Mouse (Mus musculus) heart, embryonic 14.5 days (tissue): ENCODE data around the gene Bpifb9a. TPM values are rescaled to one million over a fixed set of nuclear protein-coding genes. Genes with fewer than 3 reads are reported as not detected.
"Not testable (repeated sequence)": the region's sequence is repeated elsewhere in the genome, so short reads cannot be mapped to it uniquely, and the experiment has no call there.

Experiments
- ATAC-seq: fragments of 200-750 bp; cut with Nextera tagmentation; 2 replicates; pipeline ENCODE4 v1.8.0; 2017; ENCODE audit warnings: low read depth, moderate TSS enrichment; ENCODE audit not compliant: insufficient number of reproducible peaks, insufficient read depth, low FRiP score
- H3K27ac ChIP-seq, 2 experiments: fragments of 200-500 bp in 1 of 2; fragments of 300-500 bp in 1 of 2; sonication (generic) in 1 of 2; replicated peaks in 1 of 2; 2 replicates each; pipeline ENCODE4 v1.5.1; 2012 to 2014; ENCODE audit warnings: low read depth in 2 of 2, low read length in 2 of 2, control low read depth in 1 of 2, mild to moderate bottlenecking in 1 of 2, mixed read lengths in 1 of 2; ENCODE audit not compliant: control insufficient read depth in 1 of 2, insufficient read depth in 1 of 2
- H3K27me3 ChIP-seq: fragments of 300-500 bp; sonication (generic); 2 replicates; pipeline ENCODE4 v1.6.1; 2014; ENCODE audit warnings: mild to moderate bottlenecking, low read length, control low read depth; ENCODE audit not compliant: control insufficient read depth, insufficient read depth
- H3K36me3 ChIP-seq: fragments of 300-500 bp; sonication (generic); 2 replicates; pipeline ENCODE4 v1.6.1; 2014; ENCODE audit warnings: mild to moderate bottlenecking, control low read depth, low read length, mixed read lengths; ENCODE audit not compliant: control insufficient read depth, insufficient read depth
- H3K4me1 ChIP-seq, 2 experiments: fragments of 200-500 bp in 1 of 2; fragments of 300-500 bp in 1 of 2; sonication (generic) in 1 of 2; 2 replicates each; pipeline ENCODE4 v1.6.1; 2012 to 2014; ENCODE audit warnings: low read length in 2 of 2, control low read depth in 1 of 2, mixed read lengths in 1 of 2; ENCODE audit not compliant: control insufficient read depth in 2 of 2, insufficient read depth in 2 of 2
- H3K4me2 ChIP-seq: fragments of 300-500 bp; sonication (generic); 2 replicates; pipeline ENCODE4 v1.6.1; 2014; ENCODE audit warnings: mild to moderate bottlenecking, low read length
- H3K4me3 ChIP-seq, 2 experiments: fragments of 200-500 bp in 1 of 2; fragments of 300-500 bp in 1 of 2; sonication (generic) in 1 of 2; 2 replicates each; pipeline ENCODE4 v1.5.1; 2012 to 2014; ENCODE audit warnings: low read length in 2 of 2, mild to moderate bottlenecking in 2 of 2, control low read depth in 1 of 2, low read depth in 1 of 2, moderate library complexity in 1 of 2; ENCODE audit not compliant: control insufficient read depth in 1 of 2, insufficient read depth in 1 of 2
- H3K9ac ChIP-seq: fragments of 300-500 bp; sonication (generic); 2 replicates; pipeline ENCODE4 v1.6.1; 2014; ENCODE audit warnings: mild to moderate bottlenecking, low read length
- H3K9me3 ChIP-seq: fragments of 300-500 bp; sonication (generic); 2 replicates; pipeline ENCODE4 v1.6.1; 2016; ENCODE audit warnings: low read length, control low read depth; ENCODE audit not compliant: control insufficient read depth
- WGBS: fragments of 180-500 bp; shearing (Covaris S2); extraction: QIAGEN DNeasy Blood & Tissue Kit; methylation state at CpG from one replicate; pipeline ENCODE4 v1.1.7; 2014; 5-methylcytosine and 5-hydroxymethylcytosine counted together
- polyA plus RNA-seq: library from polyadenylated mRNA; unstranded; fragments of >200 nt; fragmentation: Nextera tagmentation; extraction: Ambion mirVana; gene quantifications from 2 replicates; pipeline ENCODE4 v1.2.1, GENCODE M21; 2014

Bpifb9a gene
- polyA plus RNA-seq, 1 experiment from 2014 or later, result not detected

- no peaks in the 10 kb centered on the region for H3K36me3 ChIP-seq
- no peaks in the 10 kb centered on the region for H3K27me3 ChIP-seq
- no peak for ATAC-seq
- H3K27ac ChIP-seq, result no peak overlapping the region
- no peak overlapping the region for H3K4me2 ChIP-seq
- no peaks in the 10 kb centered on the region for H3K9me3 ChIP-seq
- no peak overlapping the region for H3K4me3 ChIP-seq
- peaks cover 24 to 29% of the 10 kb centered on the region in 2 experiments for H3K4me1 ChIP-seq
- 0 out of 2 replicates have a peak overlapping the region, but pooled peaks have one; percentile 25 for H3K9ac ChIP-seq
- 9% methylated on average over 2 of the region's 2 CpGs for WGBS
These were observed 33.8 kb upstream of the Bpifb9a start for GRCm38 (mm10) chr2:154223917-154224273.

GRCm38 (mm10) chr2:154226991-154227390 lies 30.7 kb upstream of the Bpifb9a start:
- no peaks in the 10 kb centered on the region for H3K27me3 ChIP-seq
- H3K4me2 ChIP-seq, result no peak overlapping the region
- H3K9me3 ChIP-seq, result no peaks in the 10 kb centered on the region
- WGBS, result 69% methylated on average over 4 of the region's 4 CpGs
- no peak overlapping the region for H3K27ac ChIP-seq
- no peak for ATAC-seq
- H3K36me3 ChIP-seq, result no peaks in the 10 kb centered on the region
- H3K9ac ChIP-seq, result no peak overlapping the region
- no peak overlapping the region for H3K4me3 ChIP-seq
- peaks cover 24 to 29% of the 10 kb centered on the region in 2 experiments for H3K4me1 ChIP-seq

GRCm38 (mm10) chr2:154227830-154228229 lies 29.8 kb upstream of the Bpifb9a start:
- Histone ChIP-seq H3K9ac (no peak overlapping the region), H3K9me3 (no peaks in the 10 kb centered on the region), H3K4me2 (no peak overlapping the region), H3K27ac (no peak overlapping the region), H3K27me3 (no peaks in the 10 kb centered on the region), H3K4me3 (no peak overlapping the region), H3K36me3 (no peaks in the 10 kb centered on the region), H3K4me1 (peaks cover 23 to 29% of the 10 kb centered on the region in 2 experiments)
- ATAC-seq, result no peak
- 65% methylated on average over 5 of the region's 5 CpGs for WGBS

- WGBS, result 85% methylated on average over 6 of the region's 6 CpGs
- Histone ChIP-seq H3K27me3 (no peaks in the 10 kb centered on the region), H3K36me3 (no peaks in the 10 kb centered on the region), H3K4me3 (no peak overlapping the region), H3K9me3 (no peaks in the 10 kb centered on the region), H3K4me1 (no peaks in the 10 kb centered on the region), H3K9ac (no peak overlapping the region), H3K4me2 (no peak overlapping the region), H3K27ac (no peak overlapping the region)
- ATAC-seq, result no peak
These were observed 24.2 kb upstream of the Bpifb9a start for GRCm38 (mm10) chr2:154233426-154233825.

GRCm38 (mm10) chr2:154240771-154241170 lies 16.9 kb upstream of the Bpifb9a start:
- no peaks in the 10 kb centered on the region for H3K4me1 ChIP-seq
- no peak overlapping the region for H3K4me2 ChIP-seq
- H3K27me3 ChIP-seq, result no peaks in the 10 kb centered on the region
- WGBS, result 84% methylated on average over 6 of the region's 6 CpGs
- no peak overlapping the region for H3K9ac ChIP-seq
- H3K9me3 ChIP-seq, result no peaks in the 10 kb centered on the region
- H3K4me3 ChIP-seq, result no peak overlapping the region
- ATAC-seq, result no peak
- no peak overlapping the region for H3K27ac ChIP-seq
- H3K36me3 ChIP-seq, result no peaks in the 10 kb centered on the region

- not testable (repeated sequence) for H3K4me1 ChIP-seq, ATAC-seq
- WGBS, result 95% methylated on average over 11 of the region's 12 CpGs
These were observed 14.9 kb upstream of the Bpifb9a start for GRCm38 (mm10) chr2:154242726-154243125.

GRCm38 (mm10) chr2:154243356-154244036 lies 14.2 kb upstream of the Bpifb9a start:
- Histone ChIP-seq H3K4me2 (no peak overlapping the region), H3K36me3 (no peaks in the 10 kb centered on the region), H3K27ac (no peak overlapping the region), H3K4me3 (no peak overlapping the region), H3K9ac (no peak overlapping the region), H3K27me3 (no peaks in the 10 kb centered on the region), H3K9me3 (no peaks in the 10 kb centered on the region), H3K4me1 (no peaks in the 10 kb centered on the region)
- ATAC-seq, result no peak
- WGBS, result 83% methylated on average over 10 of the region's 10 CpGs

More at GRCm38 (mm10) chr2:154242726-154243125, 14.9 kb upstream of the Bpifb9a start:
- H3K36me3 ChIP-seq, H3K9me3 ChIP-seq, H3K27me3 ChIP-seq, H3K9ac ChIP-seq, H3K27ac ChIP-seq, H3K4me2 ChIP-seq, H3K4me3 ChIP-seq: not testable (repeated sequence)

GRCm38 (mm10) chr2:154245322-154245721 lies 12.3 kb upstream of the Bpifb9a start:
- Histone ChIP-seq H3K36me3 (no peaks in the 10 kb centered on the region), H3K4me3 (no peak overlapping the region), H3K9me3 (no peaks in the 10 kb centered on the region), H3K27me3 (no peaks in the 10 kb centered on the region), H3K4me1 (no peaks in the 10 kb centered on the region), H3K9ac (no peak overlapping the region), H3K4me2 (no peak overlapping the region), H3K27ac (no peak overlapping the region)
- WGBS, result 86% methylated on average over 5 of the region's 5 CpGs
- no peak for ATAC-seq
